Mouse (Mus musculus): ENCODE measurements around the gene Tubg2. TPM values are rescaled to one million over a fixed set of nuclear protein-coding genes. Genes with fewer than 3 reads are reported as not detected.

Gene Tubg2
- polyA plus RNA-seq, 1 experiment from 2014 or later: 0.09 TPM

DNA sequence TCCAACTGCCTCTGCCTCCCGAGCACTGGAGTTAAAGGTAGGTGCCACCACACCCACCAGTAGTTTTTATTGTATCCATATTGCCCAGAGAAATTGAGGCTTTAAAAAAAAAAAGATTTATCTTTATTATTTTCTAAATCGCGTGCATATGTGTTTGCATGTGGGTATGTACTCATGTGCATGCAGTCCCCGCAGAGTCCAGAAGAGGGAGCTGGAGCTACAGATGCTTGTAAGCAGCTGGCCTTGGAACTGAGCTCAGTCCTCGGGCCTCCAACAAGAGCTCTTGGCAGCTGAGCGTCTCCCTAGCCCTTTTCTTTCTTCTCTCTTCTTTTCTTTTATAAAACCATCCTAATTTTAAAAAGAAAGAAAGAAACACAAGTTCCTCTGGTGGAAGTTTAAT is 24.0 kb upstream of the Tubg2 start:
- H3K9me3 ChIP-seq (replicated peaks; ENCODE audit: control insufficient read depth, low read length): no peaks in the 10 kb centered on the region
- no peak overlapping the region for H3K9ac ChIP-seq (ENCODE audit: low read depth, low read length)
- peaks cover 2% of the 10 kb centered on the region for H3K36me3 ChIP-seq (ENCODE audit: control insufficient read depth, insufficient read depth)
- no peak overlapping the region for H3K4me3 ChIP-seq (ENCODE audit: low read depth, low read length)
- ATAC-seq (ENCODE audit: low read depth): no peak
- H3K4me2 ChIP-seq (ENCODE audit: low read depth, low read length): no peak overlapping the region
- H3K27me3 ChIP-seq (ENCODE audit: control insufficient read depth, insufficient read depth, low read depth, low read length): no peaks in the 10 kb centered on the region
- WGBS (ENCODE audit: insufficient replicate concordance): 81% methylated on average over 6 of the region's 6 CpGs
- H3K27ac ChIP-seq (ENCODE audit: low read length): no peak overlapping the region
- H3K4me1 ChIP-seq (ENCODE audit: control insufficient read depth, low read depth, low read length): peaks cover 8% of the 10 kb centered on the region

- Histone ChIP-seq H3K36me3 (ENCODE audit: control insufficient read depth, insufficient read depth) (no peaks in the 10 kb centered on the region), H3K9ac (ENCODE audit: low read depth, low read length) (no peak overlapping the region), H3K4me2 (ENCODE audit: low read depth, low read length) (no peak overlapping the region), H3K27me3 (ENCODE audit: control insufficient read depth, insufficient read depth, low read depth, low read length) (no peaks in the 10 kb centered on the region), H3K9me3 (replicated peaks; ENCODE audit: control insufficient read depth, low read length) (no peaks in the 10 kb centered on the region), H3K4me3 (ENCODE audit: low read depth, low read length) (no peak overlapping the region), H3K27ac (ENCODE audit: low read length) (no peak overlapping the region), H3K4me1 (ENCODE audit: control insufficient read depth, low read depth, low read length) (peaks cover 8% of the 10 kb centered on the region)
- 20% methylated on average over 12 of the region's 12 CpGs for whole genome bisulfite sequencing (ENCODE audit: insufficient replicate concordance)
- ATAC-seq (ENCODE audit: low read depth): no peak
Measured at GRCm38 (mm10) chr11:101133037-101133436, 22.7 kb upstream of the Tubg2 start.

DNA sequence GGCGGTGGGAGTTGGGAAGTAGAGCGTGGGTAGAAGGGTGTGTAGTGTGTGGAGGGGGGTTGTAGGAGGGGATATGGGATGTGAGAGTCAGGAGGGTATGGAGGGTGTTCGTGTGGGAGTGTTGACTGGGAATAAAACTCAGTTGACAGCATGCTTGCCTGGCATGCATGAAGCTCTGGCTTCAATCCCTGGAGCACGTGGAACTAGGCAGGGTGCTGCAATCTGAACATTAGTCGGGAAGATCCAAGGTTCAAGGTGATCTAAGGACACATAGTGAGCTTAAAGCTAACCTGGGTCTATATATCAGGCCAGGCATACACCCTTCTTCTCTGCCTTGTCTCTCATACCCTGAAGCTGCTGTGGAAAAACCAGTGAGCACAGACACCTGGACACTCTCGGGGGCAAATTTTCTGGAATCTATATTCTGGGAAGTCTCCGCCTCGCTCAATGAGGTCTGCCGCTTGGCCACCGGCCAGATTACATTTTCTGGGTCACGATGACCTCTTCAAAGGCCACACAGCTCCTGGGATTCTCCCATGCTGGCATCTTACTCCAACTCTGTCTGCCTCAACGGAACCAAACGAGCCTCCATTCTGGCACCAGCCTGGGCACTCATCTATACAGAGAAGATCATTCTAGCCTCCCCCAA is 21.4 kb upstream of the Tubg2 start:
- peak; percentile 53; the same call in 1 of the 2 replicates for ATAC-seq (ENCODE audit: low read depth)
- Histone ChIP-seq H3K4me1 (ENCODE audit: control insufficient read depth, low read depth, low read length) (peaks cover 8% of the 10 kb centered on the region), H3K4me3 (ENCODE audit: low read depth, low read length) (no peak overlapping the region), H3K4me2 (ENCODE audit: low read depth, low read length) (no peak overlapping the region), H3K27ac (ENCODE audit: low read length) (no peak overlapping the region), H3K27me3 (ENCODE audit: control insufficient read depth, insufficient read depth, low read depth, low read length) (peaks cover 5% of the 10 kb centered on the region), H3K9me3 (replicated peaks; ENCODE audit: control insufficient read depth, low read length) (no peaks in the 10 kb centered on the region), H3K36me3 (ENCODE audit: control insufficient read depth, insufficient read depth) (no peaks in the 10 kb centered on the region), H3K9ac (ENCODE audit: low read depth, low read length) (no peak overlapping the region)
- WGBS (ENCODE audit: insufficient replicate concordance): 63% methylated on average over 13 of the region's 13 CpGs

GRCm38 (mm10) chr11:101137000-101137399 is 18.7 kb upstream of the Tubg2 start:
- Histone ChIP-seq H3K4me1 (ENCODE audit: control insufficient read depth, low read depth, low read length) (no peaks in the 10 kb centered on the region), H3K9ac (ENCODE audit: low read depth, low read length) (no peak overlapping the region), H3K27ac (ENCODE audit: low read length) (no peak overlapping the region), H3K4me2 (ENCODE audit: low read depth, low read length) (no peak overlapping the region), H3K36me3 (ENCODE audit: control insufficient read depth, insufficient read depth) (no peaks in the 10 kb centered on the region), H3K27me3 (ENCODE audit: control insufficient read depth, insufficient read depth, low read depth, low read length) (peaks cover 26% of the 10 kb centered on the region), H3K9me3 (replicated peaks; ENCODE audit: control insufficient read depth, low read length) (no peaks in the 10 kb centered on the region), H3K4me3 (ENCODE audit: low read depth, low read length) (no peak overlapping the region)
- WGBS (ENCODE audit: insufficient replicate concordance): 59% methylated on average over 7 of the region's 7 CpGs
- no peak for ATAC-seq (ENCODE audit: low read depth)

- Histone ChIP-seq H3K9ac (ENCODE audit: low read depth, low read length) (no peak overlapping the region), H3K36me3 (ENCODE audit: control insufficient read depth, insufficient read depth) (no peaks in the 10 kb centered on the region), H3K4me1 (ENCODE audit: control insufficient read depth, low read depth, low read length) (0 out of 2 replicates have a peak, but pooled peaks cover under 1% of the 10 kb centered on the region), H3K9me3 (replicated peaks; ENCODE audit: control insufficient read depth, low read length) (no peaks in the 10 kb centered on the region), H3K27me3 (ENCODE audit: control insufficient read depth, insufficient read depth, low read depth, low read length) (peaks cover 26% of the 10 kb centered on the region), H3K4me2 (ENCODE audit: low read depth, low read length) (no peak overlapping the region), H3K4me3 (ENCODE audit: low read depth, low read length) (no peak overlapping the region), H3K27ac (ENCODE audit: low read length) (no peak overlapping the region)
- 15% methylated on average over 15 of the region's 15 CpGs for WGBS (ENCODE audit: insufficient replicate concordance)
- no peak for ATAC-seq (ENCODE audit: low read depth)
Measured at GRCm38 (mm10) chr11:101138536-101139181, 17.0 kb upstream of the Tubg2 start.

DNA sequence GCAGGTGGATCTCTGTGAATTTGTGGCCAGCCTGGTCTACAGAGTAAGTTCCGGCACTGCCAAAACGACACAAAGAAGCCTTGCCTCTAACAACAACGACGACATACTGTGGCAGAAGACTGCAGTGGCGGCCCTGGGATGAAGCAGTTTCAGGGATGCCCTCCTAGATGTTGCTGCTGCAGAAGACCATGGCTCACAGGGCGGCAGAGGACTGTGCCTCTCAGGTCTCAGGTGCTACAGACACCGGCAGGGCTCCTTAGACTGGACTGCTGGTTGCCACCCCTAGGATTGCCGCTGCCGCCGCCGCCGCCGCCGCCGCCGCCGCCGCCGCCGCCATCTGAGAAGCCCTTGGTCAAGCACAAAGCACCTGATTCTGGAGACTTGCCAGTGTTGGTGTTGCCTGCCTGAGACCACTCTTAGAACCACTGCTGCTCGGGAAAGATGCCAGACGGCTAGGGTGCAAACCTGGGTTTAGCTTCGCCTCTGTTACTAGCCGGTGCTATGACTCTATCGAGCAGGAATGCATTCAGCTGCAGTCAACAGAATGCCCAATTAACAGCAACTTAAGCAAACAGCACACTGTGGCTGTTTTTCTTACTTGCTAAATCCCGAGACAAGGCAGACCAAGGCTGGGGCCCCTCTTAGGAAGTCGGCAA is 15.4 kb upstream of the Tubg2 start:
- no peak for ATAC-seq (ENCODE audit: low read depth)
- Histone ChIP-seq H3K4me1 (ENCODE audit: control insufficient read depth, low read depth, low read length) (peaks cover 3% of the 10 kb centered on the region; the same call in 1 of the 2 replicates), H3K4me3 (ENCODE audit: low read depth, low read length) (peak overlapping the region; percentile 27; the same call in 1 of the 2 replicates), H3K36me3 (ENCODE audit: control insufficient read depth, insufficient read depth) (no peaks in the 10 kb centered on the region), H3K27ac (ENCODE audit: low read length) (no peak overlapping the region), H3K4me2 (ENCODE audit: low read depth, low read length) (peak overlapping the region; percentile 39), H3K9ac (ENCODE audit: low read depth, low read length) (no peak overlapping the region), H3K9me3 (replicated peaks; ENCODE audit: control insufficient read depth, low read length) (no peaks in the 10 kb centered on the region), H3K27me3 (ENCODE audit: control insufficient read depth, insufficient read depth, low read depth, low read length) (peaks cover 28% of the 10 kb centered on the region)
- WGBS (ENCODE audit: insufficient replicate concordance): 37% methylated on average over 27 of the region's 27 CpGs

DNA sequence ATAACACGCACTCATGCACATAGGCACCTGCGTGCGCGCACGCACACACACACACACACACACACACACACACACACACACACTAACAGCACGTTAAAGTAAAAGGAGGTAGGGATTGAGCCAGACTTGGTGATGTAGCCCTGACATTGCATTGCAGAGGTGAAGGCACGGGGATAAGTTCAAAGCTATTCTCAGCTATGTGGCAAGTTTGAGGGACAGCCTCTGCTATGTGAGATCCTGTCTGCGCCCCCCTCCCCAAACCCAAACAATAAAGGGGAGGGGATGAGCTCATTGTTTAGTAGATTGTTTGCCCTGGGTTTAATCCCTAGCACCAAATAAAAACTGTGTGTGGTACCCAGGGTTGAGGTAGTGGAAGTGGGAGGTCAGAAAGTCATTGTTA is 14.6 kb upstream of the Tubg2 start:
- no peak overlapping the region for H3K4me3 ChIP-seq (ENCODE audit: low read depth, low read length)
- no peaks in the 10 kb centered on the region for H3K9me3 ChIP-seq (replicated peaks; ENCODE audit: control insufficient read depth, low read length)
- no peak for ATAC-seq (ENCODE audit: low read depth)
- no peak overlapping the region for H3K4me2 ChIP-seq (ENCODE audit: low read depth, low read length)
- no peak overlapping the region for H3K9ac ChIP-seq (ENCODE audit: low read depth, low read length)
- no peaks in the 10 kb centered on the region for H3K36me3 ChIP-seq (ENCODE audit: control insufficient read depth, insufficient read depth)
- H3K4me1 ChIP-seq (ENCODE audit: control insufficient read depth, low read depth, low read length): peaks cover 3% of the 10 kb centered on the region; the same call in 1 of the 2 replicates
- 66% methylated on average over 8 of the region's 8 CpGs for WGBS (ENCODE audit: insufficient replicate concordance)
- peaks cover 28% of the 10 kb centered on the region for H3K27me3 ChIP-seq (ENCODE audit: control insufficient read depth, insufficient read depth, low read depth, low read length)
- H3K27ac ChIP-seq (ENCODE audit: low read length): no peak overlapping the region

DNA sequence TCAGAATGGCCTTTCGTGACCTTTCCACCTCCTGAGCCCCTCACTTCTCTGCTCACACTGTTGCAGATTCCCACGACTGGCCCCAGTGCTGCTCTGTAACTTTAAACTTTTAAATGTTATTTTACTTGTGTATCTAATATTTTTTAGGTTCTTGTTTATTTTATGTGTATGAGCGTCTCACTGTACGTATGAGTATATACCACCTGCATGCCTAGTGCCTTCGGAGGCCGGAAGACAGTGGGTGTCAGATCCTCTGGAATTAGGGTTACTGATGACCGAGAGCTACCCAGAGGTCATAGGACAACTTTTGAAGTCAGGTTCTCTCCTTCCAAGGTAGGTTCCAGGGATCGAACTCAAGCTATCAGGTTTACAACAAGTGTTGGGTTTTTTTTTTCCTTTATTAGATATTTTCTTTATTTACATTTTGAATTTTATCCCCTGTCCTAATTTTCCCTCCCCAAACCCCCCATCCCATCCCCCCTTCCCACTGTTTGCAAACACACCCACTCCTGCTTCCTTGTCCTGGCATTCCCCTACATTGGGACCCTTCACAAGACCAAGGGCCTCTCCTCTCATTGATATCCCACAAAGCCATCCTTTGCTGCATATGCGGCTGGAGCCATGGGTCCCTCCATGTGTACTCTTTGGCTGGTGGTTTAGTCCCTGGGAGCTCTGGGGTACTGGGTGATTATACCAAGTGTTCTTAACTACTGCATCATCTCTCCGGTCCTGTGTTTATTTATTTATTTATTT is 13.3 kb upstream of the Tubg2 start:
- Histone ChIP-seq H3K27me3 (ENCODE audit: control insufficient read depth, insufficient read depth, low read depth, low read length) (peaks cover 28% of the 10 kb centered on the region), H3K9ac (ENCODE audit: low read depth, low read length) (no peak overlapping the region)
- no peak for ATAC-seq (ENCODE audit: low read depth)

More for the DNA sequence above, 13.3 kb upstream of the Tubg2 start:
- Histone ChIP-seq H3K4me1 (ENCODE audit: control insufficient read depth, low read depth, low read length) (peaks cover 3% of the 10 kb centered on the region; the same call in 1 of the 2 replicates), H3K4me3 (ENCODE audit: low read depth, low read length) (no peak overlapping the region), H3K4me2 (ENCODE audit: low read depth, low read length) (no peak overlapping the region), H3K36me3 (ENCODE audit: control insufficient read depth, insufficient read depth) (no peaks in the 10 kb centered on the region), H3K27ac (ENCODE audit: low read length) (no peak overlapping the region), H3K9me3 (replicated peaks; ENCODE audit: control insufficient read depth, low read length) (no peaks in the 10 kb centered on the region)
- 76% methylated on average over 10 of the region's 10 CpGs for WGBS (ENCODE audit: insufficient replicate concordance)
